Mouse (Mus musculus) adrenal gland, postnatal 10 days (tissue): ENCODE data around the gene Dlgap4. TPM values are rescaled to one million over a fixed set of nuclear protein-coding genes. Genes with fewer than 3 reads are reported as not detected.

Source experiments
- DNase-seq: peaks from one replicate; pipeline ENCODE4 v3.0.0; 2021; ENCODE audit warnings: mixed read lengths
- total RNA-seq, 2 experiments: library from RNA; stranded (reverse); gene quantifications; 2 replicates each; pipeline ENCODE4 v1.2.3; 2021

Gene Dlgap4
- total RNA-seq, 2 experiments from 2014 or later, result 36.9 to 40.3 TPM

DNA sequence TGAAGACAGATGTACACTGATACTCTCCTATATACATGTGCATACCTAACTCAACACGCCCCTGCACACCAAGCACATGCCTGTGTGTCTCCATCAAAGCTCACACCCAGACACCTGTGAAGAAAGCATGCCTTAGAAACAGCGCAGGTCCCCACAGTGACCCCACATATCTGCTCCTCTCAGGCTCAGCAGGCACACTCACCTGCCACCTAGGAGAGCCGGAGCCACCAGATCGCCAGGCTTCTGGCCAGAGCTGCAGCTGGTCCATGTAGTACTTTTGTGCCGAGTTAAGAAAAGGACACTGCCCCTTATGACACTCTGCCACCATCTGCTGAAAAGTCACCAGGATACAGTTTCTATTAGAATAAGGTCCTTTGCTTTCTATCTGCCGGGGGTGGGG, 103.2 kb downstream of the Dlgap4 start:
- DNase-seq, result no peak

- no peak for DNase-seq
Measured at GRCm38 (mm10) chr2:156717320-156718281, 104.1 kb downstream of the Dlgap4 start.

- DNase-seq, result peak; percentile 54
Measured at GRCm38 (mm10) chr2:156718793-156719192, 105.3 kb downstream of the Dlgap4 start.

DNA sequence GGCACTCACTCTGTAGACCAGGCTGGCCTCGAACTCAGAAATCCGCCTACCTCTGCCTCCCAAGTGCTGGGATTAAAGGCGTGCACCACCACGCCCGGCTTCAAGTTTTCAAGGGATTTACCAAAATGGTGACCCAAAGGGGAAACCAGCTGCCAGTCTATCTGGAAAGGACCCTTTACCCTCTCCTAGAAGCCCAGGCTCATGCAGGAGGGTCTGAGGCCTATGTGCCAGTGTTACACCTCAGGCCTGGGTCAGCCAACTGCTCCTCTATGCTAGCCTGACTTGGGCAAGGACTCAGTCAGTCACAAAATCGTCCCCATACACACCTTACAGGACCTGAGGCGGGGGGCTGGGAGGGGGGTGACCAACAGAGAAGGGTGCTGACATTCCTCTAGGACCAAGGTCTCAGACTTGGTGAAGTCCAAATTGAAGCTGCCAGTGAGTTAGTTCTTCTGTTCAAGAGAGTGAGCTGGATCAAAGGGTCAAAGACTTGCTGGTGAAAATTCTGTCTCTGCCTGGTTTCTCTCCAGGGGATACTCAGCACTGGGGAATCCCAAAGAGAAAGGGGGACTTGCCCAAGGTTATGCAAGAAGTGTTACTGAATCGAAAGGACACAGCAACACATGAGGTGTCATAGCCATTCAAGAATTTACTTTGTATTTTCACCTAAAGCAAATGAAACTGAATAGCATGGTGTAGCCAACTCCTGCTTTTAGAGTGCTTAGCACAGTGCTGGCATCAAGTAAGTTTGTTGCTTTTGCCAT, 106.2 kb downstream of the Dlgap4 start:
- no peak for DNase-seq

GRCm38 (mm10) chr2:156720313-156720674, 106.8 kb downstream of the Dlgap4 start:
- no peak for DNase-seq

DNA sequence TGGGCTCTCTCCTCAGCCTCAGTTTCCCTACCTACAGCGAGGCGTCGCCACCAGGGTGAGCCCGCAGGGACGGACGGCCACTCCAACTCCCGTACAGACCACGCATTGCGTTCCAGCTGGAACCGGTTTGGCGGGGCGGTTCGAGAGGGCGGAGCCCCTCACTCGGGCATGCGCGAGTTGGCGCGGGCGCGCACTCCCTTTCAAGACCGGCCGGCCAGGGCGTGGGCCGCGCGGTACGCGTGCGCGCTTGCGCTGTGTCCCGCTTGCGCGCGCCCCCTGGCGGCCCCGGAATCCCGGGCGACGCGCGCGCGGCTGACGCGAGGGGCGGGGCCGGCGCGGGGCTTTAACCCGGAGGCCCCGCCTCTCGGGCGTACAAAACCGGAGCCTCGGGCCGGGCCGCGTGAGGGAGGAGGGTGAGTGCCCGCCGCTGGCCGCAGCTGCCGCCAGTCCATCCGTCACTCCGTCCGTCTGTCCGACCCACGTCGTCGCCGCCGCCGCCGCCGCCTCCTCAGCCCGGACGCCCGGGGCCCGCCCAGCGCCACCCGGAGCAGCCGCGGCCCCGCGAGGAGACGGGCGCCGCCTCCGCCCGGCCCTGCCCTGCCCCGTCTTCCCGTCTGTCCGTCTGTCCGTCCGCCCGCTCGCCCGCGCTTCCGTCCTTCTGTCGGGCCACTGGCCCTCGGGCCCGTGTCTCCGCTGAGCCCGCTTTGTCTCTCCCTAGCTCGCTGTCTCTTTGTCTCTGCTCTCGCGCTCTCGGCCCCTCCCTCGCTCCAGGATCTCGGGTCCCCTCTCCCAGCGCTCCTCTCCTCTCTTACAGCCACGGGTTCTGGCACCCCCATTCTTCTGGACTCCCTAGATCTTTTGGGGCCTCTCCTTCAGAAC, 107.4 kb downstream of the Dlgap4 start:
- peak; percentile 97 for DNase-seq

DNA sequence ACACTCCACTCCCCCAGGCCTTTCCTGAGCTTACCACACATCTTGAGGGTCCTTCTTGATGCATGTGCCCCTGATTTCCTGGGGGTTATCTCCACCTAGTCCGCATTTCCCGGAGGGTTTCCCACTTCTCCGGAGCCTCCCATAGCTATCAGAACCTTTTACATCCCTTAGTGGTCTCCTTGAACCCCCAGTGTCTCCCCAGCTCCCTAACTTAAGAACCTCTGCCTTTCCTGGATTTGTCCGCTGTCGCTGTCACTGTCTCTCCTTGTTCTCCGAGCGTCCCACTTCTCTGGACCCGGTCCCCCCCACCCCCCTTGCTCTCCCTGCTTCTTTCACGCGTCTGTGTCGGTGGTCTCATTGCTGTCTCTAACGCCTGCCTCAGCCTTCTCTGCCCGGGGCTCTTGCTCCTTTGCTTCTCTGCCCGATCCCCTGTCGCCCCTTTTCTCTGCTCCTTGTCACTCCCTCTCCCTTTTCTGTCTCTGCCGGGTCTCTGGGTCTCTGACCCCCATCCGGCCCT, 108.1 kb downstream of the Dlgap4 start:
- no peak for DNase-seq

DNA sequence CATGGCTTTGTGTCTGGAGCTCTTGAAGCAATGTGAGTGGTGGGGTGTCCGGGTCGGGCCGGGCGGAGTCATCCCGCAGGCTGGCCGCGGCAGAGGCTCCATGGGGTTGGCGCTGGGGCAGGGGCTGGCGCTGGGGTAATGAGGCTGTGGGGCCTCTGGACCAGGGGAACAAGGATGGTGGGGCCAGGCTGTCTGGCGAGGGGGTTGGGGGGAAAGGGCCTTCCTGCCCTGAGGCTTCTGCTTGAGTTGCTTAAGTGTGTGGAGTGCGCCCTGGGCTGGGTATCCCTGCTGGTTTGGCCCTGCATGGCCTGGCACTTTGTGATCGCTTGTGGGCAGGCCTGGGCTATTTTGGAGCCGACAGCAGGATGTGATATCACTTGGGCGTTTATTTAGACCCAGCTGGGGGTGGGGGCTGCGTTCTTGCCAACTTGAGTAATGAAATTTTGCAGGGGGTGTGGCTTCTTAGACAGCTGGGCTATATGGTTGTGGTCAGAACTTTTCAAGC, 108.6 kb downstream of the Dlgap4 start:
- peak; percentile 69 for DNase-seq

DNA sequence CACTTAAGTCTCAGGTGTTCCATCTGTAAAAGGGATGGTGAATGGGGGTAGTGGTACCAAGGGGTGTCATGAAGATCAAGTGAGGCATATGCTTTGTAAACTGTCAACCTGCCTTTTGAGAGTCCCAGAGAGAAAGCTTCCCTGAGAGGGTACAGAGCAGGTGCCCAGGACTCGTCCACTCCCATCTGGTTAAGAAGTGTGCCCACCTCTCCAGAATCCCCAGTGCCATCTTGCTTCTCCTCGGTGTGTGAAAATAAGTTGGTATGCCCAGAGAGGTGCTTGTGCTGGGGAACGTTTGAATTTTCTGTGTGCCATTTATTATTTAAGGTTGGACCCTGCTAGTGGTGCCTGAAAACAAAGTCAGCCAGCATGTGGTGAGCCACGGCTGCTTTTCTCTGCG, 109.2 kb downstream of the Dlgap4 start:
- no peak for DNase-seq

DNA sequence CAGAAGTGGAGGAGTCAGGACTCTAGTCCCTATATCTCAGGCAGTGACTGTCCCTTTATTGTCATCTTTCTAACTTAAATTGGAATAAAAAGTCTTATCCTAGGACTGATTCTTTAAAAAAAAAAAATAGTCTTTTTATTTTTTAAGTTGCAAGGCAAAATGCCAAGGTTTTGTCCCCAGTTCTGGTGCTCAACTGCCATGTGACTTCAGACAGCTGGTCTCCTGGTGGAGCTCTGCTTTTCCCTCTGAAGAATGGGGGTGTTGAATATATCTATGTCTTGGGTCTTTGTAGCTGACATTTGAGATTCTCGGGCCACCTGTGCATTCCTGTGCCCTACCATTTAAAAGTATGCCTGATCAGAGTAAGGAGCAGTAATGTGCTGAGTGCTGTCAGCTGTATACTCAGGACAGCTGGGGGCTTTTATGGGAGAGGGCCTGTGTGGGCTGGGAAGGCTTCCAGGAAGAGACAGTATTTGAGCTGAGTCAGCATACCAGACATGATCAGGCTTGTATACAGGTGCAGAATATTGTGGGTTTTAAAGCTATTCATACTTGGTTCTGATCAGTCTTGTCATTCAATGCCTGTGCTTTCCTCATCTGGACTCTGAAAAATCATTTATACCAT, 110.5 kb downstream of the Dlgap4 start:
- DNase-seq, result no peak

DNA sequence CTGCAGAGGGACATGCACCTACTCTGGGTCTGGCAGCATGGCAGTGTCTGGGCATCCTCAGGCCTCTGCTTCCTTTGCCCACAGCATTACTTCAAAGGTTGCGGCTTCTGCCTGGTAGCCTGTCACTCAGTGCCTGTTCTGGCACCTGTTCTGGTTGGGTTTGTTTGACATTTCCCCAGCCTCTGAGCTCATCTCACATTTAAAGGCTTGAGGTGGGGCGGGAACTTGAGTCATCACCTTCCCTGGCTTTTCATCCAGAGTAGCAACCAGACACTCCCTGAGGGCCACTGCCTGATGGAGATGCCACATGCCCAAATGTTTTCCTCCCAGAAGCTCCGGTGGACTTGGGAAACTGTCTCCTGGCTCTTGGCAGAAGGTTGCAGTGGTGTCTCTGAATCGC, 111.4 kb downstream of the Dlgap4 start:
- DNase-seq, result no peak

DNA sequence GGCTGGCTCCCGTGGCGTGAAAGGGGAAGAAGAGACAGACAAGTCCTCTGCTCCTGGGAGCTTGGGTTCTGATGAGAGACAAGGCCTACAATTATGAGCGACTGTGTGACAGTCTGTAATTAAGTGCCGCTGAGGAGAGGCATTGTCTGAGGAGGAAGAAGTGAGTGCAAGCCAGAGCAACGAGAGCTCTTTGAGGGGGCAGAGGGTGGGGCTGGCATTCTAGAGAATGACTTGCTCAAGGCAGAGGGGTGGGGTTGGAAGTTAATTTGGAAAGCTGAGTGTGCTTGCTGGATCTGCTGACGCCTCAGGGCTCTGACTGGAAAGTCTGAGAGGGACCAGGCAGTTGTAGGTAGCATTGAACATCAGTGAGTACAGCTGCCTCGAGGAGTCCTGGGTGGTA, 112.8 kb downstream of the Dlgap4 start:
- no peak for DNase-seq

DNA sequence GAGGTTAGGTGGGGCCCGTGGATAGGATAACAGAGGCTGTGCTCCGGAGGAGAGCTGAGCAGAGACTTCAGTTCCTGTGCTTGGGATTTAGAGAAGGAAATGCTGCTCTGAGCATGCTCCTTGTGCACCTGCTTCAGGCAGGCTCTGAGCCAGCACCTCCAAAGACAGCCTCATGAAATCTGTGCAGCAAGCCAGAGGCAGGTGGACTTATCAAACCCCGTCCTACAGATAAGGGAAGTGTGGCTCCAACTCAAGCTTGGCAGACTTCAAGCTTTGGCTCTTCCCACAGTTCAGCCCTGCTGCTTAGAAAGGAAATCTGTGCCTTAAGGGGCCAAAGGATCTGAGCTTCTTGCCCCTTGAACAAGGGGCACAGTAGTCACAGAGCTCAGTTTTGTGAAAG, 113.4 kb downstream of the Dlgap4 start:
- no peak for DNase-seq

GRCm38 (mm10) chr2:156729537-156730469, 116.3 kb downstream of the Dlgap4 start:
- no peak for DNase-seq

- DNase-seq, result no peak
Measured at GRCm38 (mm10) chr2:156730501-156730921, 117.0 kb downstream of the Dlgap4 start.

DNA sequence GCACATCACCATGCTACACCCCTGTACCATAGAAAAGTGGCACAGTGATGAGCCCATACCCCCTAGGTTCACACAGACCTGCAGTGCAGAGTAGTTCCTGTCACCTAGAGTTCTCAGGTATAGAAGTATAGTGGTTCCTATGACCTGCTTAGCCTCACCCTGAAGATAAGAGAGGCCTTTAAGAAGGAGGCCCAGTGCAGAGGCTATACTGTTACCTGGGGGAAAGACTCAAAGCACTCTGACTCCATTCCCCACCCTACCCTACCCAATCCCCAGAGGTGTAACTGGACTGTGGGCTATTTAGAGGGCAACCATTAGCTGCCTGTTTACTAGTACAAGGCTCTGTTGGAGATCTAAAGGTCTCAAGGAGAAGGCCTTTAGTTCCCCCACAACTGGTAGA, 118.1 kb downstream of the Dlgap4 start:
- DNase-seq, result no peak

- peak; percentile 72 for DNase-seq
Measured at GRCm38 (mm10) chr2:156732109-156732508, 118.6 kb downstream of the Dlgap4 start.

DNA sequence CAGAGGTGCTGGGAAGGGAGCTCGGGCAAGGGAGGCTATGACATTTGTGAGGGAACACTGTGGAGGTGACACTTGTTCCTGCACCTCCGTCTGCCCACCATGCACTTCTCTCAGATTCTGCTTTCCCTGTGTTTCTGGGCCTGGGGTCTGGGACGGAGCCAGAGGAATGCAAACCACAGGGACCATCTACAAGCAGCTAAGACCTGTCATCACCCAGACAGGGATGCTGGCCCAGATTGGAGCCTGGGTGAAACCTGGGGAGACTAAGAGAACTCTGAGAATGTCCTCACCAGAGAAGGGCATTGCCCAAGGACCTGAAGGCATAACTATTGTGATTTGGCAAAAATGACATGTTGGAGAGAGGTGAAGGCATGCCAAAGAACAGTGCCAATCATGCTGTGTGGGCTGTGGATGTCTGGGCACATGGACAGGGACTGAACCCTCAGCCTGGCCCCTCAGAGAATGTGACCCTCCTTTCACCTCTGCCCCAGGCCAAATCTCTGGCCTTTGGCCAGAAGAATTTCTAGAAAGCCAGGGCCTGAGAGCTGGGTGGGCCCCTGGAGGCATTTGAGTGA, 122.3 kb downstream of the Dlgap4 start:
- no peak for DNase-seq

DNA sequence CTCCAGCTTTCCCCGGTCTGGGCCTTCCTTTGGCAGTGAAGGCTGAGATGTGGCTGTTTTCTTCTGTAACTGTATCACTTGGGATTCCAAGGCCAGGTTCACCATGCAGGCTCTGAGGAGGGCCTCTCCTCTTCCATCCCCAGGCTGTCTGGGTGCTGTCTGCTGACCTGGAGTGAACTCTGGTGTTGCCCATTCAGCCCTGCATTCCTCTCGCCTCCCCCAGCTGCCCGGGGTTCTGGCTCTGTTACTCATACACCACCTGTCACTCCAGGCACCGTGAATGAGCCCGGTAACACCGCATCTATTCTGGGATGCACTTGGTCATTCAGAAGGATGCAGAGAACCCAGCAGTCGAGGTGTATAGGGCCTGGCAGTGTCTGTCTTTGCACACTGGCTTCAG, 123.3 kb downstream of the Dlgap4 start:
- DNase-seq, result no peak

- peak; percentile 65 for DNase-seq
Measured at GRCm38 (mm10) chr2:156737976-156738375, 124.5 kb downstream of the Dlgap4 start.
